Mouse (Mus musculus) thymus, postnatal 36 days (tissue): ENCODE results near the gene Gm6993.

Experiments
- DNase-seq, 2 experiments: peaks; one replicate each; pipeline ENCODE4 v3.0.0; 2022; ENCODE audit warnings: mixed read lengths in 2 of 2

The Gm6993 gene

DNA sequence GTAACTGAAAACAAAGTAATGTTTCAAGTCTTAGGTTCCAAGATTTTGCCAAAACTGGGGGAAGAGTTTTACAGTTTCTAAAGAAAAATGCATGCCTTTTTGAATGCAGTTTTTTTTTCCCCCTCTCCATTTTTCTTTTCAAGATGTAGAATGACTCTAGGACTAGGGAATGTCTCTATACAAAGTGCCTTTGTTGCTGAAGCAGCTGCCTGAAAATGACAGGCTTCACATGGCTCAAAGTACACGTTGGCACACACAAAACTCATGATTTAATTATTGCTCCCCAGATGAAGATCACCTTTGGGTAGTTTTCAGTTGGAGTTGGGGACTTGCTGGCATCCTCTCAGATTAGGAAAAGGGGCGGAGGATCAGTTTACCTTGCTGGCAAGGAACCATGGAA, 32.3 kb downstream of the Gm6993 start:
- no peak for DNase-seq

DNA sequence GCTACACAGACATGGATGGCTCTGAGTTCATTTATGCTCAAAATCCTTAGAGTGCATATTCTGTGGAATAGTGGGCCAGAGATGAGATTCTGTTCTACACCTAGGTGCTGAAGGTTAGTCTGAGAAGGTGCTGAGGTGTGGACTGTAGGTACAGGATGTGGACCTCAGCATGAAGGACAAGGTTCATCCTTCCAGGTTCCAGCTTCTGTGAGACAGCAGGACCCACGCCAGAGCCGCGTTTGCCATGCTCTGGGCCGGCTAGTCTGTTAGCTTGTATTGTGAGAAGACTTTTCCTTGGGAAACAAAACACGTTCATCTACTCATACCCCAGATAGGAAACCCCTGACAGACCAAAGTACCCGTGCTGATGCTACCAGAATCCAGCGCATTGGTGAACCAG, 33.1 kb downstream of the Gm6993 start:
- no peak for DNase-seq

DNA sequence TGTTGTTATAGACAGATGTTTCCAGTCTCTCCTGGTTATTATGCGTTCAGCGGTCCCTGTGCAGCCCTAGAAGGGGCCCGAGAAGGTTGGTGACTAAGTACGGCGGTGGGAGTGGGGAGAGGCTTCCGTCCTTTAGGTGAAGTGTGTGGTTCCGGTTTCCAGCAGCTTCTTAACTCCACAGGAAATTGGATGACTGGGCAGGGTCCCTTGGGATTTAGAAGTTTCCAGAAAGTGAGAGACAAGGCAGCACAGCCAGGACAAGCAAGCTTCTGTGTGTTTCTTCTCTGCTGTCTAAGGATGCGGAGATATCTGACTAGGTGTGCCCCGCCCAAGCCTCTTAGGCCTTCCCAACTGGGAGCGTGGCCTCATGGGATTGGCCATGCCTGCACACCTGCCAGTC, 34.8 kb downstream of the Gm6993 start:
- no peak for DNase-seq

DNA sequence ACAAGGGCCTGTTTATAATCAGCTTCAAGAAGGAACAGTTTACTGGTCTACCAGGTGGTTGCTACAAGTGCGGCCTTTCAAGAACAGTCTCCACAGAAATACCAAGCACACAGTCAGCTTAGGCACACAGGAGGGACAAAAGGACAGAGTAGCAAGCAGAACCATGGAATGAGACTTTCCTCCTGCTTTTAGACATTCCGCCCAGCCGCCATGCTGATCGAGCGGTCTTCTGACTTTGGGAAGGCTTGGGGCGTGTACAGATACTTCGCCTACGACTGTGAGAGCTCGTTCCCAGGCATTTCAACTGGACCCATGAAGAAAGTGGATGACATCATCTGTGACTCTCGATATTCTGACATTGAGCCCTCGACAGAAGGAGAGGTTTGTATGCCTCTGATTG, 37.7 kb downstream of the Gm6993 start:
- no peak for DNase-seq

DNA sequence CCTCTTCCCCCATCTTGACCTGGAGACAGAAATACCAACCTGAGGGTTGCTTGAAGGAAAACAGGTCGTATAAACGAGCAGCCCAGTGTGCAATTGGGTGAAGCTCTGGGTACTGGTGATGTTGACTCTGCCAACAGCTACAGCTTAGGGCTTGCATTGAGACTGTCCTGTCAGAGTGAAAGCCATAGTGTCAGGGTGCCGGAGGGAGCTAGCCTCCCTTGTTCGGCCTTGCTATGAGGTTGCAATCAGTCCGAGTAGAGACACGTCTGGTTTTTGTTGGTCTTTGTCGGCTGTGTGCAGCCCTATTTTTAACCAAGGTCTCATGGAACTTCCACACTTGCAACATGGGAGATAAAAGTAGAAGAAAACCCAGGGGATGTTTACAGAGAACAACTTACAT, 39.7 kb downstream of the Gm6993 start:
- no peak for DNase-seq

DNA sequence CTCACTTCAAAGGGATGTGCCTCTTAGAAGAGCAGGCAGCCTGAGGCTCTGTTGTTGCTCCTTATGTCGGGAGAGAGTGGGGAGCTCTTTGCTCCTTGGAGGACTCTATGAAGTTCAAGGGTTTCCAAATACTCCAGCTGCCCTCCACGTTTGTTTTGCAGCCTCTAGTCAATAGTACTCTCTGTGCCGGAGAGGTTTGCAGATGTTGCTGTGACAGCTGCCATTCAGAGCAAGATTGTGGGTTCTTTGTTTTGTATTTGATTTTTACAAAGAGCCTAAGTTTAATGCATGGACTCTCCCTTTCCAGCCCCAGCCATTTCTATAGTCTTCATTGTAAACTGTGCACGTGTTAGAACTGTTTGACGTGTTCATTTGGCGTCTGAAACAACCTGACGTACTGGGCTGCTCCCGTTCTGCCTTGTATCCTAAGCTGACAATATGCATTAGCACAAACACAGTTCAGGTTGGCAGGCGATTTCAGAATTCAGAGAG, 40.6 kb downstream of the Gm6993 start:
- no peak for DNase-seq

DNA sequence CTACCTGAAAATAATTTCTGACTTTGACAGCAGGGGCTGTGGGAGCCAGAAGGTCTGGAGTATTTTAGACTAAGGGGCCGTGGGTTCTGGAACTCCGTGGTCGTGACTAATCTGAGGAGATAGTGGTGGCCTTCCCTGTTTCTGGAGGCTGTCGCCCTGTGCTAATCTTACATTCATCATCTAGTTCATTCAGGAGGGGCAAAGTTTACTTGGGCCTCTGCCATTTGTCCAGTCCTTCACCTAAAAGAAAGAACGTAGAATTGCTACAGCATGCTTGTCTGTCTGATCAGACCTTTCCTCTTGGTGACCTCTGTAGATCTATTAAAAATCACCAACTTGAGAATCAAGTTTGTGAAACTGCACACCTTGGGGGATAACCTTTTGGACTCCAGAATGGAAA, 41.7 kb downstream of the Gm6993 start:
- DNase-seq, result no peak

DNA sequence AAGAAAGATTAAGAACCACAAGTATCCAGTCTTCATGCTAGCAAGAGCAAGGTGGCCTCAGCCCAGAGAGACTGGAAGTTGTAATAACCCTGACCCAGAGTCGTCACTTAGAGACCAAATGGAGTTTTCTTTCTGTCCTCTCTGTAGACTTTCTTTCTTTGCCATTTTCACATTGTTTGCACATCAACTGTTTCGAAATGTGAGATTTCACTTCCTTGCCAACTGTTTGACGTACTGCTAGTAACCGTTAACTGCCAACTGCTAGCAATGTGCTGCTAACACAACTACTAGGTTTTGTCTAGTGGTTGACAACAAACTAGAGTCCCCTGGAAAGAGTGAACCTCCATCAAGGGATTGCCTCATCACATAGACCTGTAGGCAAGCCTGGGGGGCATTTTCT, 42.6 kb downstream of the Gm6993 start:
- no peak for DNase-seq

DNA sequence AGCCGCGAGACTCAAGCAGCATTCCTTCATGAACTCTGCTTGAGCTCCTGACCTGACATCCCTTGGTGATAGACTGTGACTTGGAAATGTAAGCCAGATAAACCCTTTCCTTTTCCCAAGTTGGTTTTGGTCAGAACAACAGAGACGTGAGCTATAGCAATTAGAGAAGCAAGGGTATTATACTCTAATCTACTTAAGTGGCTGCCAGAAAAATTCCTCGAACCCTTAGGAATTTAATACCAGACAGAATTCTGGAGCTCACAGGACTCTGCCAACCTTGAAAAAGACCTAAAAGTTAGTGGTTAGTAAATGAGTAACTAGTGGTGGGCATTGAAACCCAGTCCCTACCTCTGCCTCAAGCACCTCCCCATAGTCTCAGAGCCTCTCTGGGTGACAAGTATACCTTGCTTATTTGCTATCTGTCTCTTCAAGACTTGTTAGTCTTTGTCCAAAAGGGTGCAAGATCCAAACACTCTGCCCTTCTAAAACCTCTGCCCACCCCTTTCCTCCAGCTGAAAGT, 43.1 kb downstream of the Gm6993 start:
- no peak for DNase-seq

DNA sequence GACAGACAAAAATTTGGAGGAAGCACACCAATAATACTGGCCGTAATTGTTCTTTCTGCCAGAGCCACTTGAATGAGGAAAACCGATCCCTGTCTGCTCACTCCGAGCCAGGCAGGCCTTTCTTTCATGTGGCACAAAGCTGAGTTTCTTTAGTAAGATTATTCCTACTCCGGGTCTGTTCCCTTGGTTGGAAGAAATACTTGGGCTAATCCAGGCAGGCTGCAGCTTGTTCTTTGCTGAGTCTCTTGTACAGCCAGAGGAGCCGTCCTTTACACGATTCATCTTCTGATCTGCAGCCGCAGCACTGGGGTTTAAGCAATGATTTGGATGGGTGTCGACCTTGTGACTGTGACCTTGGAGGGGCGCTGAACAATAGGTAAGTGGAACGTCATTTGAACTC, 48.5 kb downstream of the Gm6993 start:
- DNase-seq, result no peak
